Mouse (Mus musculus) B cell, adult 2 months (primary cell): ENCODE measurements at regions not wholly inside any gene's neighbourhood (a gene's known extent, or its start where the extent isn't known, plus 50 kb on each side); places are given as distances from the start of the nearest gene placed in this dataset.

Experiments used
- DNase-seq, 2 experiments: peaks; one replicate each; pipeline ENCODE4 v3.0.0; 2022

GRCm38 (mm10) chr2:117548273-117548672, 205.5 kb upstream of the Rasgrp1 start:
- DNase-seq = no peak

DNA sequence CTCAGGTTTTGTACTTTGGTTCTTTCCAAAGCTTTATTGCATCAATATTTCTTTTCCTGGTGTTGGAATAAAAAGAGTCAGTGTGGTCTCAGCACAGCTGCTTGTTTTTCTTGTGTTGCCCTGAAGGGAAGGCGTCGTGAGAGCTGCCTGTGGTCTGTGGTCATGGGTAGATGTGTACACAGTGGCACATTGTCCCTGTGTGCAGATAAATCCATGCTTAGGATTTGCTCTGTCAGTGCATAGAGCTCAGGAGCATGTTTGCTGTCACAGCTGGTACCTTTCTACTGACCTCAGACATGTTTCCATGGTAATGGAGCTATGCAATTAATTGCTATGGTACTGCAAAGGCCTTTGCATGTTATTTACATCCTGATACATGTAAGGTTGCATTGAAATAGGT, 213.5 kb upstream of the Rasgrp1 start:
- no peak for DNase-seq

- DNase-seq = no peak
Measured at GRCm38 (mm10) chr2:117570987-117571386, 228.2 kb upstream of the Rasgrp1 start.

- DNase-seq = no peak
Measured at GRCm38 (mm10) chr2:117587381-117587780, 244.6 kb upstream of the Rasgrp1 start.

GRCm38 (mm10) chr2:117595028-117595427, 252.2 kb upstream of the Rasgrp1 start:
- no peak for DNase-seq

DNA sequence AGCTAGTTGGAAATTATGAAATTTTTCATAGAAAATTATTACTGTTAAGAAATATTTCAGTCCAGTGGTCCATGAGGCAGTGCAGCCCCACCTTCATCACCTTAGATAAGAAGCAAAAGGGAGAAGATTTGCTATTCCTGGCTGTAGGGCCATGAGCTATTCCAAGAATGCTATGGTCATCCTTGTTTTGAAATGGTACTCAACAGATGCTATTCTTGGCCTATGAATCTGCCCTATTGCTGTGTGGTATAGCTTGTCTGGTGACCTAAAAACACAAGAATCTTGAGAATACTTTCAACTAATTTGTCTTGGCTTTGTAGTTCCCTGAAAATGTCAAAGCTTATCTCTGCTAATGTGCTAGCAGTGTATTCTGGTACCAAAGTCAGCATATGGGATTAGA, 254.8 kb upstream of the Rasgrp1 start:
- DNase-seq = no peak

- DNase-seq = no peak
Measured at GRCm38 (mm10) chr2:117614772-117615171, 272.0 kb upstream of the Rasgrp1 start.

DNA sequence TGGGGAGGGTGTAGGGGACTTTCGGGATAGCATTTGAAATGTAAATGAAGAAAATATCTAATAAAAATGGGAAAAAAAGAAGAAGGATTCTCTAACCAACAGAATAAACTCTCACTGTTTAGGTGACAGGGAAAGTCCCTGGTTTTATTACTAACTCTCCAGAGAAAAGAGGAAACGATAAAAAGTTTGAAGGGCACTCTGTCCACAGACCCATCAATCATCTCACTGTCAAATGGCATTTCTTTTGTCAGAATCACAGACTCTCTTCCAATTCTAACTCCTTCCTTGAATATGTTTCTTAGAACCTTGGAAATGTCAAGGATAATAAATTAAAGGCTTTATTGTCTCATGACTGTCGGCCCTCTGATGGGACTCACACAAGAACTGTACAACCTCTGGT, 275.3 kb upstream of the Rasgrp1 start:
- DNase-seq = no peak

- DNase-seq = peak; percentile 32 to 34
Measured at GRCm38 (mm10) chr2:117623955-117624354, 281.2 kb upstream of the Rasgrp1 start.

- no peak for DNase-seq
Measured at GRCm38 (mm10) chr2:117634906-117635305, 292.1 kb upstream of the Rasgrp1 start.

- DNase-seq = no peak
Measured at GRCm38 (mm10) chr2:117637397-117637796, 294.6 kb upstream of the Rasgrp1 start.

GRCm38 (mm10) chr2:117652101-117652500, 309.3 kb upstream of the Rasgrp1 start:
- no peak for DNase-seq

- DNase-seq = no peak
Measured at GRCm38 (mm10) chr2:117652647-117653046, 309.8 kb upstream of the Rasgrp1 start.

DNA sequence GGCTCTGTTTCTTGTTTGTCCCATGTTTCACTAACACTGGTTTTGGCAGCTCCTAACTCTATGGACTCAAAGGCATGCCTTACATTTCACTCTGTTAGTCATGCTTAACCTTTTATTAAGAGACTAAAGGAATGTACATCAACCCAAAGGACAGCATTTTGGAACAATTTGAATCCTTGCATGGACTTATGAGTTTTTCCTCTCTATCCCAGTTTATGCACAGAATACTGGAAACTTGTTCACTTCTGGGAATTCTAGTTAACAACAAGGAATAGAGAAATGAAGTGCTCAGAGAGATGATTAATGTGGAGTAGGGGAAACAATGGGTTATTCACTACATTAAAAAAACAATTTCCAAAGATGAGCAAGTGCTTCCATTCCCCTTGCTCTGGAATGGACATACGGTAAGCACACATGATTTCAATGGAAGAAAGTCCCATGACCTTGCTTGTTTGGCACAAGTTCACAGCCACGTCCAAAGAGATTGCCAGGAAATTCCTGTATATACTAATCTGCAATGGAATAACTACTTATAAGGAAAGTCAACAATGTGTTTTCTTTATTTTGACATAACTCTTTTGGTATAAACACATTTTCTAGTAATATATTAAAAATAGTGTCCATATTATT, 313.9 kb upstream of the Rasgrp1 start:
- no peak for DNase-seq

- no peak for DNase-seq
Measured at GRCm38 (mm10) chr2:117660217-117660924, 317.6 kb upstream of the Rasgrp1 start.

DNA sequence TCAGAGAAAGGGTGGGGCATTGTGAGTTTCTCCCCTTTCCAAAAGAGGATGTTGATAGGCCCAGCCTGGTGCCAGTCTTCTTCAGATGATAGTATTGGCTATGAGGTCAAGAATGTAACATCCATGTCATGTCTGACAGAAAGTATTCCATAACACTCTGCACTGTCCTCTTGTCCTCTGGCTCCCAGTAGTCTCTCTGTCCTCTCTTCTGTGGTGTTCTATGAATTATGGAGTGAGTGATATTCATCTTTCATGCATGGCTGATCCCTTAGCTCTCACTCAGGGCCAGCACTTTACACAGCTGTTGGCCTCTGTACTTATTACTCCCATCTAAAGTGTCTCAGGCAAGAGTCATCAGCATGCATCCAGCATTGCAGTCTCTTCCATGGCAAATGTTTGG, 319.9 kb upstream of the Rasgrp1 start:
- no peak for DNase-seq

DNA sequence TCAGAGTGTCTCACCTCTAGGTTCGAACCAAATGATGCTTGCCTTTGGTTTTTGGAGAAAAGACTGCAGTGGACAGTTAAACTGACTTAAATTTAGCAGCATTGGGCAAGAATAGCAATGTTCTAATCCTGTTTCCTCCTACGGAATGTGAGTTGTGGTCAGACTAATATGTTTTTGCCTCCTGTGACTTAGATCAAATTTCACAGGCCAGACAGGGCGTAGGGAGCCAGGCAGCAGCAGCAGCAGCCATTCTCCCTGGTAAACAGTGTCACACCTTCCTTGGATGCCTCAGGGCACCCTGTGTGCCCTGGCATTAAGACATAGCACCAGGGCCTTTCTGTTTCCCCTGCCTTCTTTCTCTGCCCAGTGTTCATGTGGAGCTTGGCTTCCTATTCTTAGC, 323.7 kb upstream of the Rasgrp1 start:
- no peak for DNase-seq

- no peak for DNase-seq
Measured at GRCm38 (mm10) chr2:117668137-117668536, 325.3 kb upstream of the Rasgrp1 start.

- DNase-seq = no peak
Measured at GRCm38 (mm10) chr2:117674877-117675276, 332.1 kb upstream of the Rasgrp1 start.

- DNase-seq = no peak
Measured at GRCm38 (mm10) chr2:117678650-117679049, 335.8 kb upstream of the Rasgrp1 start.

GRCm38 (mm10) chr2:117685836-117686453, 343.1 kb upstream of the Rasgrp1 start:
- no peak for DNase-seq

- DNase-seq = no peak
Measured at GRCm38 (mm10) chr2:117693537-117693936, 350.7 kb upstream of the Rasgrp1 start.

GRCm38 (mm10) chr2:117710173-117710813, 367.5 kb upstream of the Rasgrp1 start:
- no peak for DNase-seq

DNA sequence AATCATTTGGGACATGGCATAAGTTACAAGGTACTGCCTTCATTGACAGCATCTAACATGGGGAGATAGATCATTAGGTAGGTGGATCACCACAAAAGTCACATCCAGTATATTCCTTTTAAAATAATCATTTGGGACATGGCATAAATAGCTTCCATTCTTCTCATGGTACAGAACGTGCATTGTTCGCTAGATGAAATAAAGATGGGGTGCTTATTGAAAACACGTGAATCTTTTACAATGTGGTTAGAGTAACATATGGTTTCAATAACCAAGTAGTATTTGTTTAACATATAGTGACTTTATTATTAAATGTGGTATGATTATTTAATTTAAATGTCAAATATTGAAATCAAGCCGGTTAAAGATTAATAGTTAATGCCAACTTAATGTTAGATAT, 381.3 kb upstream of the Rasgrp1 start:
- no peak for DNase-seq
